Mouse (Mus musculus) left cerebral cortex, adult 2 months (tissue): ENCODE data around the gene Map3k21. TPM values are rescaled to one million over a fixed set of nuclear protein-coding genes. Genes with fewer than 3 reads are reported as not detected.
A peak's percentile ranks its signal among the peaks of the same experiment; 100 is the strongest.

Experiments
- DNase-seq, 2 experiments: peaks; one replicate each; pipeline ENCODE4 v3.0.0; 2021 to 2022; ENCODE audit warnings: low spot score in 2 of 2, mixed read lengths in 1 of 2; ENCODE audit errors: extremely low spot score in 1 of 2
- H3K27ac ChIP-seq: fragments of 200-600 bp; 2 replicates; pipeline ENCODE4 v1.8.1; 2022
- H3K4me3 ChIP-seq: fragments of 200-600 bp; 2 replicates; pipeline ENCODE4 v1.8.1; 2022
- CTCF ChIP-seq: fragments of 200-600 bp; IDR thresholded peaks from 2 replicates; pipeline ENCODE4 v1.8.1; 2022; ENCODE audit warnings: antibody characterized with exemption, mild to moderate bottlenecking, moderate library complexity
- intact Hi-C: fragments of 180-260 bp; cut with DNase I; formaldehyde crosslinking; loops from one replicate; pipeline ENCODE4 v1.15.1; 2025
- total RNA-seq, 2 experiments: library from RNA; stranded (reverse); gene quantifications; 2 replicates each; pipeline ENCODE4 v1.2.3; 2021

The Map3k21 gene
- total RNA-seq, 2 experiments from 2014 or later = 1.8 to 3.0 TPM

DNA sequence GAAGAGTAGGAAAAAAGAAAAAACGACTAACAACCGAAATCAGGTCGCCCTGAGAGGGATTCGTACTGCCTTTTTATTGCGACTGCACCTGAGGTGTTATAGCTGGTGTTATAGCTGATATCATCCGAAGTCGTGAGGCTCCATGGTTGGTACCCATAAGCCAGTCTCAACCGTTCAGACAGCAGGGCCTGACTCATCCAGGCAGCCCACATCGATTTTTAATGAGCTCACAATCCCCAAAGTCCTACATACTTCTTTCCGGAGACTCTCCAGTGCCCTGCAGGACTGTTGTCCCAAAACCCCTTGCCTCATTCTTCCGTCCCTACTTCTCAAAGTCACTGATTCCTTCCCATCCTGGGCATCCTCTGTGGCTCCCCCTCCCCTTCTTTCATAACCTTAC lies 12.9 kb upstream of the Map3k21 start:
- Histone ChIP-seq H3K27ac (peak overlapping the region; percentile 92), H3K4me3 (peak overlapping the region; percentile 82)
- TF ChIP-seq CTCF = no peak
- intact Hi-C loops = no loop called here
- DNase-seq = peak in 1 of 2 experiments; percentile 39

GRCm38 (mm10) chr8:125897868-125898788 lies 12.1 kb upstream of the Map3k21 start, which contains the start of gene Pcnx2:
Pcnx2 (minus strand) TSS chr8:125898317.
- intact Hi-C loops = no loop called here
- no peak for TF ChIP-seq CTCF
- peak; percentile 84 to 86 for DNase-seq
- Histone ChIP-seq H3K27ac (peak within 1 kb of the TSS; percentile 92), H3K4me3 (peak within 1 kb of the TSS; percentile 82)

- intact Hi-C loops = no loop called here
Measured at GRCm38 (mm10) chr8:125898899-125899298, 11.4 kb upstream of the Map3k21 start.

DNA sequence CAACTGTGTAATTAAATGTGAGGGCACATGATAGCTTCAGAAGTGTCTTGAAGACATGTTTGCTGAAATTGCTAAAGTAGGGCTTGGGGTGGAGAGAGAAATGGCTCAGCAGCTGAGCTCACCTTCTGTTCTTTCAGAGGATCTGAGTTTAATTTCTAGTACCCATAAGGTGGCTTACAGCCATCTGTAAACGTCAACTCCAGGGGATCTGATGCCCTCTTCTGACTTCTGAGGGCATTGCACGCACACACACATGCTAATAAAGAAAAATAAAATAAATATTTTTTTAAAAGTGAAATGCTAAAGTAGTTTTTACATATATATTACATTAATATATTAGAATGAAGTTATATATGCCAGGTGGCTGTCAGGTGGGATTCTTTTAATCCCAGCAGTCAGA lies 9.1 kb upstream of the Map3k21 start:
- no peak overlapping the region for H3K4me3 ChIP-seq
- TF ChIP-seq CTCF = peak; percentile 49
- intact Hi-C loops = no loop called here
- DNase-seq = no peak
- H3K27ac ChIP-seq = no peak overlapping the region

More at GRCm38 (mm10) chr8:125898899-125899298, 11.4 kb upstream of the Map3k21 start:
- peak; percentile 54 to 56 for DNase-seq
- peak overlapping the region; percentile 92 for H3K27ac ChIP-seq
- peak overlapping the region; percentile 82 for H3K4me3 ChIP-seq
- TF ChIP-seq CTCF = peak; percentile 83

GRCm38 (mm10) chr8:125902521-125902920 lies 7.7 kb upstream of the Map3k21 start:
- intact Hi-C loops = no loop called here
- DNase-seq = no peak
- no peak overlapping the region for H3K27ac ChIP-seq

DNA sequence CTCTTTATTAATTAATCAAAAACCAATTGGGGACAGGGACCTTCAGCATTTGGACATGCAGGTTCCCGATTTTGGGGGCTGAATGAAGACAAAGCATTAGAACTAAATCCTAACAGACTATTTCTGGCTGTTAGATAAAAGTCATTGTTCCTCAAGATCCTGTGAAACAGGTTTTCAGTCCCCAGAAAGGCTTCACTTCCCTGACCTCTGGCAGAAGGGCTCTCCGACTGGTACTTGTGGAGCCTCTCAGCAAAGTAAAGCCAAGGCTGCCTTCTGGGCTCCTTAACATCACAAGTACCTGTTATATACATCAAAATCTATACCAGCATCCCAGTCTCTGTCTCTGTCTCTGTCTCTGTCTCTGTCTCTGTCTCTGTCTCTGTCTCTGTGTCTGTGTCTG lies 4.9 kb upstream of the Map3k21 start:
- DNase-seq = no peak
- no peak for TF ChIP-seq CTCF
- intact Hi-C loops = no loop called here
- Histone ChIP-seq H3K4me3 (no peak overlapping the region), H3K27ac (no peak overlapping the region)

More at GRCm38 (mm10) chr8:125902521-125902920, 7.7 kb upstream of the Map3k21 start:
- no peak for TF ChIP-seq CTCF
- H3K4me3 ChIP-seq = no peak overlapping the region

DNA sequence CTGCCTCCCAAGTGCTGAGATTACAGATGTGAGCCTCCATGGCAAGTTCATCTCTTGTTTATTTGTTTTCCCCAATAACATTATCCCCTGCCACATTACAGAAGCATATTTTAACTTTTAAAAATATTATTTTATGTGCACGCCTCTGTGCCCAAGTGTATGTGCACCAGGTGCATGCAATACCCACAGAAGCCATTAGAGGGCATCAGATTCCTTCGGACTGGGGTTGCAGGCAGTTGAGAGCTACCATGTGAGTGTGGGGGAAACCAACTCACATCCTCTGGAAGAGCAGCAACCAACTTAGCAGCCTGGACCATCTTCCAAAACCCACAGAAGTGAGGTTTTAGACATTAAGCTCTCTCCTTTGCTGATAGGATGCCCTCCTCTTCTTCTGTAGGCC lies 2.9 kb upstream of the Map3k21 start:
- no peak overlapping the region for H3K4me3 ChIP-seq
- no peak for DNase-seq
- intact Hi-C loops = no loop called here
- no peak overlapping the region for H3K27ac ChIP-seq
- peak; percentile 37 for TF ChIP-seq CTCF

GRCm38 (mm10) chr8:125909661-125910364 lies 437 bp upstream of the Map3k21 start:
- intact Hi-C loops = no loop called here
- Histone ChIP-seq H3K4me3 (peak overlapping the region; percentile 71), H3K27ac (no peak overlapping the region)
- DNase-seq = no peak
- no peak for TF ChIP-seq CTCF

DNA sequence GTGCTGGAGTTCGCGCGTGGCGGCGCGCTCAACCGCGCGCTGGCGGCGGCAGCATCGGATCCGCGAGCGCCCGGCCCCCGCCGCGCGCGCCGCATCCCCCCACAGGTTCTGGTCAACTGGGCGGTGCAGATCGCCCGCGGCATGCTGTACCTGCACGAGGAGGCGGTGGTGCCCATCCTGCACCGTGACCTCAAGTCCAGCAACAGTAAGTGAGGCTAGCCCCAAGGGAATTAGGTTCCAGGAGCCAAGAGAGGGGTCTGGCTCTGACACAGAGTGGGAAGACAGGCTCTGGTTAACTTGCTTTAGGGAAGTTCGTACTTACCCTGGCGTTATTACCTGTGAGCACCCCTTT lies 955 bp downstream of the Map3k21 start:
- H3K27ac ChIP-seq = no peak overlapping the region
- intact Hi-C loops = no loop called here
- DNase-seq = no peak
- no peak for TF ChIP-seq CTCF
- peak overlapping the region; percentile 71 for H3K4me3 ChIP-seq

DNA sequence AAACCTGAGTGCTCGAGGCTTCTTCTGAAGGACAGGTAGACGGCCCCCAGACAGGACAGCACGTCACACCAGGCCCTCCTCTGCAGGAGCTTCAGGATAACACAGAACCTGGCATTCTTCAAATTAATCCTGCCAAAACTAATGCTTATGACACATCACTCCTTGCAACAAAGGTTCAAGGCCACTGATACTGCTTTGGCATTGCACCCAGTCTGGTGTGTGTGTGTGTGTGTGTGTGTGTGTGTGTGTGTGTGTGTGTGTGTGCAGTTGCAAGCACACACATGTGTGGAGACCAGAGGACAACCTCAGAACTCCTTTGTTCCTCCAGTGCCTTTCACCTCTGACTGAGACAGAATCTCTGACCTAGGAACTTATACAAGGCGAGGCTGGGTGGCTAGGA lies 3.0 kb downstream of the Map3k21 start:
- no peak for DNase-seq
- intact Hi-C loops = no loop called here
- H3K27ac ChIP-seq = no peak overlapping the region
- no peak overlapping the region for H3K4me3 ChIP-seq
- TF ChIP-seq CTCF = no peak

DNA sequence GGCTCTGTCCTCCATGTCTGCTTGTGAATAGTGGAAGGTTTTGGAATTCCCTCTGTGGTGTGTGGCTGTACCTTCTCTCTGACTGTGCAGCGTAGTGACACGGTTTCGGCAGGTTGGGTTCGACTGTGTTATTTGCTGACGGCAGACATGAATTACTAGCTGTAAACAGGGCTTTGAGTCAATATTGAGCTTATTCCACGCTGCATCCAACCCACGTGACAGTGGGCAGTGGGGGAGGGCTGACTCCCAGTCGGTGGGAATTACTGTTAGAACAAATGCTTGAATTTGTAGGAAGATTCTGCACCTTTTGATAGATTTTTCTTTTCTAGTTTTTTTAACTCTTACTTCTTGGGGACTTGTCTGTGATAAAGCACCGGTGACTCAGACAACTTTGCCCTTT lies 4.1 kb downstream of the Map3k21 start:
- TF ChIP-seq CTCF = no peak
- DNase-seq = no peak
- H3K27ac ChIP-seq = no peak overlapping the region
- intact Hi-C loops = no loop called here
- H3K4me3 ChIP-seq = no peak overlapping the region

DNA sequence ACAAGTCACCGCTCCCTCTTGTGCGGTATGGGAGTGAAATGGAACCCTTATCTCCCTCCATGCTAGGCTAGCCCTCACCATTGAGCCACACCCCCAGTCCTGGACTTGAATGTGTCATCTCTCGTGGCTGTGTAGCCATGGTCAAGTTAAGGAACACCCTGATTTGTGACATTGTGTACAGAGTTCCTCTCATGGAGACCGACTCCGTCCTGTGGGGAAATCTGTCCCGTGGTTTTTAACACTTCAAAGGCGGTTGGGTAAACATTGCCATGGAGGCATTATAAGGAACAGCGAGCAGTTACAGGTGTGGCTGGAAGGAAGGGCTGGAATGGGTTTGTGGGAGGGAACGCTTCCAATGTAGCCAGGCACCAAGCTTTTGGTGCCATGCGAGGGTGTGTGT lies 6.8 kb downstream of the Map3k21 start:
- TF ChIP-seq CTCF = no peak
- intact Hi-C loops = no loop called here
- no peak overlapping the region for H3K4me3 ChIP-seq

More for the DNA sequence above, 6.8 kb downstream of the Map3k21 start:
- DNase-seq = no peak
- no peak overlapping the region for H3K27ac ChIP-seq
